Mouse (Mus musculus) limb, embryonic 14.5 days (tissue): ENCODE results near the gene 4930544D05Rik. TPM values are rescaled to one million over a fixed set of nuclear protein-coding genes. Genes with fewer than 3 reads are reported as not detected.

Experiments
- ATAC-seq: fragments of 200-750 bp; cut with Nextera tagmentation; 2 replicates; pipeline ENCODE4 v1.8.0; 2017; ENCODE audit warnings: low read depth, moderate number of reproducible peaks, moderate TSS enrichment; ENCODE audit not compliant: low FRiP score
- DNase-seq: peaks from one replicate; pipeline ENCODE4 v3.0.0-alpha.2; 2015; ENCODE audit warnings: low spot score
- H3K27ac ChIP-seq: fragments of 300-500 bp; sonication (generic); replicated peaks from 2 replicates; pipeline ENCODE4 v1.5.1; 2014; ENCODE audit warnings: low read depth, mild to moderate bottlenecking, low read length, moderate library complexity, mixed read lengths
- H3K27me3 ChIP-seq: fragments of 300-500 bp; sonication (generic); 2 replicates; pipeline ENCODE4 v1.6.1; 2014; ENCODE audit warnings: low read length, mixed read lengths; ENCODE audit not compliant: control insufficient read depth, insufficient read depth
- H3K36me3 ChIP-seq: fragments of 300-500 bp; sonication (generic); 2 replicates; pipeline ENCODE4 v1.6.1; 2014; ENCODE audit warnings: mild to moderate bottlenecking, low read length, moderate library complexity, mixed read lengths; ENCODE audit not compliant: control insufficient read depth, insufficient read depth
- H3K4me1 ChIP-seq: fragments of 300-500 bp; sonication (generic); 2 replicates; pipeline ENCODE4 v1.6.1; 2014; ENCODE audit warnings: antibody characterized with exemption, low read length, mixed read lengths; ENCODE audit not compliant: control insufficient read depth, insufficient read depth
- H3K4me2 ChIP-seq: fragments of 300-500 bp; sonication (generic); replicated peaks from 2 replicates; pipeline ENCODE4 v1.6.1; 2014; ENCODE audit warnings: low read depth, mild to moderate bottlenecking, low read length, moderate library complexity; ENCODE audit not compliant: severe bottlenecking
- H3K4me3 ChIP-seq: fragments of 300-500 bp; sonication (generic); replicated peaks from 2 replicates; pipeline ENCODE4 v1.5.1; 2014; ENCODE audit warnings: low read length
- H3K9ac ChIP-seq: fragments of 300-500 bp; sonication (generic); 2 replicates; pipeline ENCODE4 v1.6.1; 2014; ENCODE audit warnings: mild to moderate bottlenecking, low read depth, low read length, moderate library complexity; ENCODE audit not compliant: severe bottlenecking
- H3K9me3 ChIP-seq: fragments of 300-500 bp; sonication (generic); 2 replicates; pipeline ENCODE4 v1.6.1; 2016; ENCODE audit warnings: low read length; ENCODE audit not compliant: control insufficient read depth
- POLR2A ChIP-seq: fragments of 200-500 bp; IDR thresholded peaks from 2 replicates; pipeline ENCODE4 v1.8.0; 2012; ENCODE audit warnings: inconsistent platforms, mild to moderate bottlenecking, moderate library complexity, borderline replicate concordance; ENCODE audit not compliant: insufficient read depth, insufficient read length; ENCODE audit errors: extremely low read depth
- WGBS: fragments of 180-500 bp; shearing (Covaris S2); extraction: QIAGEN DNeasy Blood & Tissue Kit; methylation state at CpG from one replicate; pipeline ENCODE4 v1.1.7; 2014; 5-methylcytosine and 5-hydroxymethylcytosine counted together
- polyA plus RNA-seq, 2 experiments: library from polyadenylated mRNA; depleted of rRNA in 1 of 2; stranded (reverse) in 1 of 2; unstranded in 1 of 2; fragments of >200 nt; fragmentation: Nextera tagmentation in 1 of 2; extraction: Ambion mirVana in 1 of 2; gene quantifications; 2 replicates each; pipeline versions ENCODE4 v1.2.1 to v1.2.3; 2012 to 2014

4930544D05Rik gene
- polyA plus RNA-seq, 2 experiments = not detected

- TF ChIP-seq POLR2A = no peak
- no peaks in the 10 kb centered on the region for H3K4me1 ChIP-seq
Measured at GRCm38 (mm10) chr11:70621972-70622814, 6.5 kb downstream of the 4930544D05Rik start.

DNA sequence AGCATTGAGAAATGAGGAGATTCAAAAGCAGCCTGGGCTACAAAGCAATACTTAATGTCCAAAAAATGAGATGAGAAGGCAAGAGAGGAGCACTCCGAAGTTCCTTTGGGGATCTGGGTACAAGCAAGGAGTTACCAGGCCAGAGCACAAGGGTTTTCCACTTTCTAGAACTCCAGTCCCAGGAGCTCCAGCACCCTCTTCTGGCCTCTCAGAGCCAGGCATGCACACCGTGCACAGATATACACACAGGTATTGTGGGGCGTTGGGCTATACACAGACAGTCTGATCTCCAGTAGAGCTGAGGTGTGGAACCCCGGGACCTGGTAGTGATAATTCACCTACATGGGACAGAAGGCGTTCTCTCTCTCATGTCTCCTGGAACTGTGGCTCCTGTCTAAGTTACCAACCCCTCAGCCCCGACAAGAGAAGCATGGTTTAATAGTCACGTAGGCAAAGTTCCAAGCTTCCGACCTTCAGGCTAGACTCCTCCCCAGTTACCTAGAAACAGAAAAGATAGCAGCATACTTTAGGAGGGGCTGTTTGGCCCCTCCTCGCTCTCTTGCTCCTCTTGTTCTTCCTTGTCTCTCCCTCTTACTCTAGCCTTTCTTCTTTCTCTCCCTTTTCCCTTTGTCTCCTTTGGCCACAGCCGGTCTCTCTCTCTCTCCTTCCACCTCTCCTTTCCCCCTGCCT is 7.5 kb downstream of the 4930544D05Rik start:
- no peaks in the 10 kb centered on the region for H3K27me3 ChIP-seq
- no peak overlapping the region for H3K4me3 ChIP-seq
- WGBS = 80% methylated on average over 10 of the region's 10 CpGs
- H3K4me1 ChIP-seq = no peaks in the 10 kb centered on the region
- H3K9ac ChIP-seq = no peak overlapping the region
- TF ChIP-seq POLR2A = no peak
- H3K36me3 ChIP-seq = no peaks in the 10 kb centered on the region
- no peak overlapping the region for H3K4me2 ChIP-seq
- no peak for ATAC-seq
- no peaks in the 10 kb centered on the region for H3K9me3 ChIP-seq
- H3K27ac ChIP-seq = no peak overlapping the region
- no peak for DNase-seq

More at GRCm38 (mm10) chr11:70621972-70622814, 6.5 kb downstream of the 4930544D05Rik start:
- Histone ChIP-seq H3K9me3 (no peaks in the 10 kb centered on the region), H3K27ac (no peak overlapping the region), H3K4me2 (no peak overlapping the region), H3K4me3 (no peak overlapping the region), H3K27me3 (no peaks in the 10 kb centered on the region), H3K36me3 (no peaks in the 10 kb centered on the region), H3K9ac (no peak overlapping the region; the same call in 1 of the 2 replicates)
- DNase-seq (no peak), ATAC-seq (no peak)
- 39% methylated on average over 7 of the region's 7 CpGs for WGBS

DNA sequence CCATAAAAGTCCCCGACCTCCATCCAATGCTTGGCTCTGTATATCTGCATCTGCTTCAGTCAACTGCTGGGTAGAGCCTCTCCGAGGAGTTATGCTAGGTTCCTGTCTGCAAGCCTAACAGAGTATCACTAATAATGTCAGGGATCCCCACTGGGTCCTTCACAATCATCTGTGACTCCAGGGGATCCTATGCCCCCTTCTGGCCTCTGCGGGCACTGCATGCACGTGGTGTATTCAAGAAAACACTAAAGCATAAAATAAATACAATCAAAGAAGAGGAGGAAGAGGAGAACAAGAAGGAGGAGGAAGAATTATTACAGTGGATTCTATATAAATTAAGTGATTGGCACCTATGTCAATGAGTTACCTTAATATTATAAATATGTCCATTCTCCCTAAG is 9.8 kb downstream of the 4930544D05Rik start:
- H3K4me2 ChIP-seq = no peak overlapping the region
- H3K9ac ChIP-seq = no peak overlapping the region
- WGBS = 50% methylated on average over 4 of the region's 4 CpGs
- no peaks in the 10 kb centered on the region for H3K9me3 ChIP-seq
- no peak overlapping the region for H3K27ac ChIP-seq
- H3K36me3 ChIP-seq = no peaks in the 10 kb centered on the region
- no peaks in the 10 kb centered on the region for H3K27me3 ChIP-seq
- no peaks in the 10 kb centered on the region for H3K4me1 ChIP-seq
- ATAC-seq (no peak), DNase-seq (no peak)
- no peak for TF ChIP-seq POLR2A
- no peak overlapping the region for H3K4me3 ChIP-seq

- Histone ChIP-seq H3K4me2 (no peak overlapping the region), H3K27ac (no peak overlapping the region), H3K9me3 (no peaks in the 10 kb centered on the region), H3K4me1 (no peaks in the 10 kb centered on the region), H3K9ac (no peak overlapping the region), H3K4me3 (no peak overlapping the region), H3K27me3 (no peaks in the 10 kb centered on the region), H3K36me3 (no peaks in the 10 kb centered on the region)
- DNase-seq (no peak), ATAC-seq (no peak)
- 77% methylated on average over 4 of the region's 4 CpGs for WGBS
- no peak for TF ChIP-seq POLR2A
Measured at GRCm38 (mm10) chr11:70626877-70627276, 11.2 kb downstream of the 4930544D05Rik start.

- Histone ChIP-seq H3K9me3 (no peaks in the 10 kb centered on the region), H3K27me3 (no peaks in the 10 kb centered on the region), H3K4me2 (no peak overlapping the region), H3K4me3 (no peak overlapping the region), H3K9ac (no peak overlapping the region), H3K4me1 (no peaks in the 10 kb centered on the region), H3K36me3 (no peaks in the 10 kb centered on the region), H3K27ac (no peak overlapping the region)
- DNase-seq (no peak), ATAC-seq (no peak)
- WGBS = 73% methylated on average over 2 of the region's 2 CpGs
- TF ChIP-seq POLR2A = no peak
Measured at GRCm38 (mm10) chr11:70628431-70628830, 12.8 kb downstream of the 4930544D05Rik start.
